9 mouse cellular contexts compared by ENCODE assay signal in the genomic region with DNA sequence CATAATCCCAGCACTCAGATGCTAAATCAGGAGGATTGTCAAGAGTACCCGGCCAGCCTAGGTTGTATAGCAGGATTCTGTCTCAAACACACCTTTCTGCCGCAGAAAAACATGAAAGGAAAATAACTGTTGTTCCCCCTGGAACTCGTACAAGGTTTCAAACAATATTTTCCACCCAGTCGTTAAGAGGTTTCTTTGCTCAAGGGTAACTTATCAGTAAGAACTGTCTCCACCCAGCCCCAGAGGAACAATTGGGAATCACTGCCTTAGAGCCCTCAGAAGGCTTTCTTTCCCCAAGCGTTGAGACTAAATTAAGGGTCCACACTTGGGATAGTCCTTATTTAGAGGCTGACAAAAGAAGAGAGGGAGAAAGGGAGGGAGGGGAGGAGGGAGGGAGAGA. TPM values are rescaled to one million over a fixed set of nuclear protein-coding genes. Genes with fewer than 3 reads are reported as not detected.
DNase-seq lines count a peak whose midpoint lies in the region; ATAC-seq and TF ChIP-seq lines count a peak whose summit lies in the region.
"Had no signal": no experiment of that assay in that cellular context is flagged by ENCODE, and none has a peak within 500 bp of the region (broad histone marks: within the 10 kb centered on the region; RNA-seq: fewer than 3 reads in every experiment).

No protein-coding gene starts in this region.

- no peak overlapping the region for H3K4me2 ChIP-seq in kidney, postnatal 0 days (ENCODE audit: low read length)
- H3K4me2 ChIP-seq in embryonic facial prominence, embryonic 12.5 days (replicated peaks), result no peak overlapping the region
- H3K4me2 ChIP-seq in intestine, embryonic 14.5 days (ENCODE audit: low read length), result no peak overlapping the region

- WGBS in kidney, postnatal 0 days, result 30% methylated on average over 5 of the region's 5 CpGs
- 32% methylated on average over 5 of the region's 5 CpGs for WGBS in embryonic facial prominence, embryonic 12.5 days
- WGBS in intestine, embryonic 14.5 days, result 35% methylated on average over 5 of the region's 5 CpGs
- 29% methylated on average over 5 of the region's 5 CpGs for WGBS in olfactory bulb, adult 2 months

- DNase-seq in kidney, postnatal 0 days (ENCODE audit: low spot score), result no peak
- no peak for DNase-seq in kidney, adult 11 months
- no peak for DNase-seq in intestine, embryonic 14.5 days (ENCODE audit: low spot score)
- no peak for DNase-seq in adrenal gland, postnatal 14 days
- DNase-seq in left cerebral cortex, adult 11 months (ENCODE audit: low spot score), result no peak

- H3K4me1 ChIP-seq in kidney, postnatal 0 days (replicated peaks; ENCODE audit: insufficient read depth, low read length), result peaks cover 13% of the 10 kb centered on the region
- H3K4me1 ChIP-seq in embryonic facial prominence, embryonic 12.5 days, result peaks cover 17% of the 10 kb centered on the region
- H3K4me1 ChIP-seq in intestine, embryonic 14.5 days (replicated peaks; ENCODE audit: control insufficient read depth, insufficient read depth, low read length), result peaks cover 24% of the 10 kb centered on the region; the same call in 1 of the 2 replicates
- H3K4me1 ChIP-seq in olfactory bulb, adult 2 months (ENCODE audit: control insufficient read depth, insufficient read depth, low read length), result peaks cover 27% of the 10 kb centered on the region

- no peaks in the 10 kb centered on the region for H3K36me3 ChIP-seq in kidney, postnatal 0 days (ENCODE audit: insufficient read depth, low read length)
- no peaks in the 10 kb centered on the region for H3K36me3 ChIP-seq in embryonic facial prominence, embryonic 12.5 days
- no peaks in the 10 kb centered on the region for H3K36me3 ChIP-seq in intestine, embryonic 14.5 days (ENCODE audit: control insufficient read depth, insufficient read depth, low read length)

- H3K9ac ChIP-seq in kidney, postnatal 0 days (ENCODE audit: low read depth, low read length), result no peak overlapping the region
- H3K9ac ChIP-seq in embryonic facial prominence, embryonic 12.5 days, result no peak overlapping the region
- no peak overlapping the region for H3K9ac ChIP-seq in intestine, embryonic 14.5 days (ENCODE audit: low read length)

- no peaks in the 10 kb centered on the region for H3K9me3 ChIP-seq in kidney, postnatal 0 days (replicated peaks; ENCODE audit: low read length)
- H3K9me3 ChIP-seq in embryonic facial prominence, embryonic 12.5 days, result no peaks in the 10 kb centered on the region
- no peaks in the 10 kb centered on the region for H3K9me3 ChIP-seq in intestine, embryonic 14.5 days (ENCODE audit: control insufficient read depth, low read length)
- H3K9me3 ChIP-seq: megakaryocyte, embryonic 14.5 days had no signal

- no peaks in the 10 kb centered on the region for H3K27me3 ChIP-seq in kidney, postnatal 0 days (ENCODE audit: insufficient read depth, low read length)
- H3K27me3 ChIP-seq in embryonic facial prominence, embryonic 12.5 days, result no peaks in the 10 kb centered on the region
- no peaks in the 10 kb centered on the region for H3K27me3 ChIP-seq in intestine, embryonic 14.5 days (replicated peaks; ENCODE audit: control insufficient read depth, insufficient read depth, low read length)
- H3K27me3 ChIP-seq: megakaryocyte, embryonic 14.5 days had no signal

- TF ChIP-seq CTCF in kidney, postnatal 0 days (IDR thresholded peaks at IDR 0.05; ENCODE audit: low read depth), result no peak
- TF ChIP-seq CTCF in olfactory bulb, adult 2 months (IDR thresholded peaks at IDR 0.05; ENCODE audit: insufficient read depth, low read depth, low read length), result no peak

- no peak for ATAC-seq in kidney, postnatal 0 days (replicated peaks; ENCODE audit: low FRiP score, low read depth)
- no peak for ATAC-seq in embryonic facial prominence, embryonic 12.5 days (ENCODE audit: insufficient number of reproducible peaks, insufficient read depth, low FRiP score, low TSS enrichment)
- no peak for ATAC-seq in intestine, embryonic 14.5 days (replicated peaks; ENCODE audit: low FRiP score, low TSS enrichment, low read depth)
- ATAC-seq in megakaryocyte-erythroid progenitor cell, adult 5-6 weeks (replicated peaks; ENCODE audit: low FRiP score, low TSS enrichment, poor library complexity, severe bottlenecking), result no peak

- TF ChIP-seq POLR2A in olfactory bulb, adult 2 months (IDR thresholded peaks at IDR 0.05; ENCODE audit: insufficient read depth, low read depth, low read length), result no peak

- peak overlapping the region; percentile 95 for H3K27ac ChIP-seq in kidney, postnatal 0 days
- peak overlapping the region; percentile 97 for H3K27ac ChIP-seq in embryonic facial prominence, embryonic 12.5 days
- H3K27ac ChIP-seq in intestine, embryonic 14.5 days (ENCODE audit: low read depth), result peak overlapping the region; percentile 97
- peak overlapping the region; percentile 48; the same call in 1 of the 2 replicates for H3K27ac ChIP-seq in olfactory bulb, adult 2 months (ENCODE audit: insufficient read depth, low read depth, low read length)

- no peak overlapping the region for H3K4me3 ChIP-seq in kidney, postnatal 0 days (replicated peaks; ENCODE audit: low read depth, low read length)
- no peak overlapping the region for H3K4me3 ChIP-seq in embryonic facial prominence, embryonic 12.5 days
- H3K4me3 ChIP-seq in intestine, embryonic 14.5 days (ENCODE audit: low read depth, low read length), result no peak overlapping the region
- no peak overlapping the region for H3K4me3 ChIP-seq in olfactory bulb, adult 2 months (ENCODE audit: insufficient read depth, low read depth, low read length)

RNA-seq across cellular contexts. Expression of gene Atf7ip, which starts 34.4 kb away (rescaled TPM):
- polyA plus RNA-seq in kidney, postnatal 0 days (2015; fragmentation: Nextera tagmentation; extraction: Ambion mirVana), result 17.9 and 20.2 TPM in 2 replicates
- polyA plus RNA-seq in embryonic facial prominence, embryonic 12.5 days (2016; fragmentation: Nextera tagmentation; extraction: Ambion mirVana), result 54.8 and 55.1 TPM in 2 replicates
- polyA plus RNA-seq in intestine, embryonic 14.5 days (2014; fragmentation: Nextera tagmentation; extraction: Ambion mirVana), result 32.9 and 36.0 TPM in 2 replicates
- polyA plus RNA-seq in olfactory bulb, adult 2 months (2012; ENCODE audit: insufficient read depth, insufficient read length, low replicate concordance, missing spikeins), result 143 TPM in 1 of 2 replicates, not detected in the other
- 82.0 and 103 TPM in 2 replicates for total RNA-seq in adrenal gland, postnatal 14 days (2021)
- 121 and 135 TPM in 2 replicates for total RNA-seq in megakaryocyte-erythroid progenitor cell, adult 5-6 weeks (2014; fragmentation: Nextera tagmentation)
- 50.3 and 61.7 TPM in 2 replicates for total RNA-seq in megakaryocyte-erythroid progenitor cell, adult 5-6 weeks (2017)

RNA-seq across cellular contexts. Expression of gene E330021D16Rik, which starts 56.2 kb away (rescaled TPM):
- 4.2 and 4.7 TPM in 2 replicates for polyA plus RNA-seq in kidney, postnatal 0 days (2015; fragmentation: Nextera tagmentation; extraction: Ambion mirVana)
- not detected in 2 replicates for polyA plus RNA-seq in embryonic facial prominence, embryonic 12.5 days (2016; fragmentation: Nextera tagmentation; extraction: Ambion mirVana)
- polyA plus RNA-seq in intestine, embryonic 14.5 days (2014; fragmentation: Nextera tagmentation; extraction: Ambion mirVana), result 0.11 TPM in 1 of 2 replicates, not detected in the other
- not detected in 2 replicates for polyA plus RNA-seq in olfactory bulb, adult 2 months (2012; ENCODE audit: insufficient read depth, insufficient read length, low replicate concordance, missing spikeins)
- total RNA-seq in adrenal gland, postnatal 14 days (2021), result not detected in 2 replicates
- not detected in 2 replicates for total RNA-seq in megakaryocyte-erythroid progenitor cell, adult 5-6 weeks (2014; fragmentation: Nextera tagmentation)
- total RNA-seq in megakaryocyte-erythroid progenitor cell, adult 5-6 weeks (2017), result not detected in 2 replicates
